Mouse (Mus musculus) spleen, adult 2 months (tissue): ENCODE results near the gene Trmt1.

Experiments used
- CTCF ChIP-seq: fragments of 200-500 bp; IDR thresholded peaks from 2 replicates; pipeline ENCODE4 v1.5.1; 2011; ENCODE audit warnings: mild to moderate bottlenecking, inconsistent platforms; ENCODE audit not compliant: insufficient read depth, insufficient read length, insufficient replicate concordance; ENCODE audit errors: extremely low read depth
- POLR2A ChIP-seq: fragments of 200-500 bp; IDR thresholded peaks from 2 replicates; pipeline ENCODE4 v1.6.1; 2011; ENCODE audit warnings: low read depth, low read length, inconsistent platforms

DNA sequence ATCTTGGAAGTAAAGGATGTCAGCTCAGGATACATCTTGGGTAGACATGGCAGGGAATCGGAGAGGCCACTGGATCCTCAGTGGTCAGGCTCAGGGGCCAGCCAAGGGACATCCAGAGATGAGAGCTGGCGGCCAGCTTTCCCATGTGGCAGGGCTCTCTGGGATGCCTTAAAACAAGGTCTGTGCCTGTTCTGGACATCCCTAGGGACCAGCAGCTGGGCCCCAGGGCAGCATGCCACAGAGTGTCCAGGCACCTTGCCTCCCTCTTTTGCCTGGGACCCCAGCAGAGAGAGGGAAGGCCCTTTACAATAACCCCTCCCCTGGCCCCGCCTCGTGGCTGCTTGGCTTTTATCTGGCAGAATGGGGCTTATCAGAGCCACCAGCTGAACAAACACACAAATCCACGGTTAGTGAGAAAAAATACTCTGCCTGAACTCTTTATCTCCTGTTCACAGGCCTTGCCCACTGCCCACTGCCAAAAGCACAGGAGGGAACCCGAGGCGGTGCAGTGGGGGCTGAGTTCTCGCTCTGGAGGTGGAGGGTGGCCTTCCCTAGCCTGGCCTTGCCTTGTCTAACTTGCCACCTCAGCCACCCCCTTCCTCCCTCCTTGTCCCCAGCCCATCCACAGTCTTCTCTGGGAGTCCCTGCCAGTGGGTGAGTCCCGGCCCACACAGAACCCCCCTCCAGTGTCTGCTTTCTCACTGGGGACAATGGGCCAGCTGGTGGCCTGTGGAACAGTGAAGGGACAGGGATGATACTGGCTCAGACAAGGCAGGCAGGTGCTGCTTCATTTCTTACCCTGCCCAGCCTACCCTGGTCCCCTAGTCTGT lies 44.6 kb downstream of the Trmt1 start:
- TF ChIP-seq POLR2A (no peak), CTCF (no peak)
